Mouse (Mus musculus): Measurements from ENCODE around the gene Fgfr2.

DNA sequence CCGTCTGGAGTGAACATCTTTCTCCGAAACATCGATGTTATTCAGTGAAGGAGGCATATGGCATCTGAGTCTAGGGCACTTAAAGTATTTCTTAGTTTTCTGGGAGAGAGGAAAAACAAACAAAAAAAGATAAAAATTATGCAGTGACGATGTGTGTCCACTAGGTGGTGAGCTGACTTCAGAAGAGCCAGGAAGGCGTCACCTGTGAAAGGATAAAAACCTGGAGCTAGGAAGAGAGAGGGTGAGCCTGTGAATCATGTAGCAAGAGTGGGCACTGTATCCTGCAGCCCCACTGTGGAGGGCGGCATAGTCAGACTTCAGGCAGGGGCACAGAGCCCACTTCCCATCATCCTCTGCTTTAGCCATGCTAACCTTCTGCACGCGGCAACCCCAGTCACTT is 2129.2 kb downstream of the Fgfr2 start:
- TF ChIP-seq EP300 (IDR thresholded peaks at IDR 0.05) (no peak), CTCF (IDR thresholded peaks at IDR 0.05) (peak; percentile 80)
